Mouse (Mus musculus) CH12.LX (cell line): ENCODE data around the gene Maats1.

Experiments
- CHD2 ChIP-seq: IDR thresholded peaks from 2 replicates; pipeline ENCODE4 v1.6.1; 2011; ENCODE audit warnings: low read length, improper control_type of control experiment
- CTCF ChIP-seq, 2 experiments: IDR thresholded peaks in 1 of 2; conservative IDR thresholded peaks in 1 of 2; 2 replicates each; pipeline ENCODE4 v1.5.1; 2011 to 2012; ENCODE audit warnings: low read depth in 2 of 2, low read length in 2 of 2, improper control_type of control experiment in 1 of 2, inconsistent platforms in 1 of 2, mild to moderate bottlenecking in 1 of 2, moderate library complexity in 1 of 2
- EP300 ChIP-seq: IDR thresholded peaks from 2 replicates; pipeline ENCODE4 v1.6.1; 2011; ENCODE audit warnings: low read length, improper control_type of control experiment
- KAT2A ChIP-seq: IDR thresholded peaks from 2 replicates; pipeline ENCODE4 v1.6.1; 2012; ENCODE audit warnings: low read length, improper control_type of control experiment, inconsistent platforms; ENCODE audit not compliant: insufficient replicate concordance
- MAX ChIP-seq: IDR thresholded peaks from 2 replicates; pipeline ENCODE4 v1.6.1; 2011; ENCODE audit warnings: low read length, improper control_type of control experiment
- MYC ChIP-seq: IDR thresholded peaks from 2 replicates; pipeline ENCODE4 v1.6.1; 2011; ENCODE audit warnings: low read depth, mild to moderate bottlenecking, improper control_type of control experiment, low read length
- NELFE ChIP-seq: IDR thresholded peaks from 2 replicates; pipeline ENCODE4 v1.6.1; 2011; ENCODE audit warnings: low read depth, low read length, improper control_type of control experiment
- POLR2A ChIP-seq: IDR thresholded peaks from 2 replicates; pipeline ENCODE4 v1.6.1; 2011; ENCODE audit warnings: low read depth, mild to moderate bottlenecking, improper control_type of control experiment, low read length
- SIN3A ChIP-seq: IDR thresholded peaks from 2 replicates; pipeline ENCODE4 v1.6.1; 2012; ENCODE audit warnings: low read length, improper control_type of control experiment, inconsistent platforms
- UBTF ChIP-seq: IDR thresholded peaks from 2 replicates; pipeline ENCODE4 v1.6.1; 2012; ENCODE audit warnings: low read depth, mild to moderate bottlenecking, inconsistent platforms, low read length, improper control_type of control experiment, moderate library complexity
- USF1 ChIP-seq: IDR thresholded peaks from 2 replicates; pipeline ENCODE4 v1.6.1; 2014; ENCODE audit warnings: low read depth, mild to moderate bottlenecking, inconsistent platforms, low read length, improper control_type of control experiment
- USF2 ChIP-seq: conservative IDR thresholded peaks from 2 replicates; pipeline ENCODE4 v1.6.1; 2011; ENCODE audit warnings: low read depth, low read length, improper control_type of control experiment

GRCm38 (mm10) chr16:38349881-38350280 is 7.9 kb upstream of the Maats1 start:
- no peak for TF ChIP-seq NELFE
- peak; percentile 12; the same call in 1 of the 2 replicates for TF ChIP-seq POLR2A
- no peak for TF ChIP-seq EP300
- no peak for TF ChIP-seq MAX
- no peak for TF ChIP-seq USF1
- TF ChIP-seq CTCF (conservative IDR thresholded peaks at IDR 0.05 in 1 of 2, IDR thresholded peaks at IDR 0.05 in 1 of 2; ENCODE audit: low read depth in 2 of 2, low read length in 2 of 2): no peak
- TF ChIP-seq UBTF: no peak
- no peak for TF ChIP-seq CHD2
- TF ChIP-seq KAT2A: no peak
- TF ChIP-seq SIN3A: no peak; the same call in 1 of the 2 replicates
- no peak for TF ChIP-seq USF2
- TF ChIP-seq MYC: no peak
